Mouse (Mus musculus): ENCODE measurements around the gene Pex5l. TPM values are rescaled to one million over a fixed set of nuclear protein-coding genes. Genes with fewer than 3 reads are reported as not detected.

The Pex5l gene
- polyA plus RNA-seq, 1 experiment, result 0.54 TPM

- H3K27ac ChIP-seq (ENCODE audit: control insufficient read depth, insufficient read depth, low read length), result no peak overlapping the region
- TF ChIP-seq POLR2A (IDR thresholded peaks at IDR 0.05; ENCODE audit: control insufficient read depth, extremely low read depth, insufficient read depth, low read length, poor library complexity), result no peak
- TF ChIP-seq CTCF (IDR thresholded peaks at IDR 0.05; ENCODE audit: borderline replicate concordance, control insufficient read depth, extremely low read depth, insufficient read depth, low read length, poor library complexity), result no peak
- no peak overlapping the region for H3K4me3 ChIP-seq (ENCODE audit: control insufficient read depth, insufficient read depth, low read length)
- 89% methylated on average over 4 of the region's 4 CpGs for WGBS
- no peaks in the 10 kb centered on the region for H3K4me1 ChIP-seq (replicated peaks; ENCODE audit: control insufficient read depth, insufficient read depth, low read length)
- DNase-seq, result no peak
- H3K36me3 ChIP-seq (ENCODE audit: control insufficient read depth, insufficient read depth, low read length), result no peaks in the 10 kb centered on the region
- H3K27me3 ChIP-seq (ENCODE audit: control insufficient read depth, insufficient read depth, low read length), result no peaks in the 10 kb centered on the region
Observed at GRCm38 (mm10) chr3:32903462-32903861, 239.6 kb downstream of the Pex5l start.

Data from thymus, adult 2 months (tissue).